Mouse (Mus musculus) forebrain, postnatal 0 days (tissue): ENCODE results near the gene Dctd. TPM values are rescaled to one million over a fixed set of nuclear protein-coding genes. Genes with fewer than 3 reads are reported as not detected.

Source experiments
- ATAC-seq: fragments of 200-750 bp; cut with Nextera tagmentation; 2 replicates; pipeline ENCODE4 v1.8.0; 2017; ENCODE audit warnings: mild to moderate bottlenecking, moderate library complexity
- DNase-seq: peaks from one replicate; pipeline ENCODE4 v3.0.0-alpha.2; 2015
- H3K27ac ChIP-seq: fragments of 300-500 bp; sonication (generic); 2 replicates; pipeline ENCODE4 v1.5.1; 2014; ENCODE audit warnings: low read depth, mild to moderate bottlenecking, antibody characterized with exemption, low read length, moderate library complexity, mixed read lengths
- H3K27me3 ChIP-seq: fragments of 300-500 bp; sonication (generic); 2 replicates; pipeline ENCODE4 v1.6.1; 2014; ENCODE audit warnings: mild to moderate bottlenecking, low read length, mixed read lengths; ENCODE audit not compliant: insufficient read depth
- H3K36me3 ChIP-seq: fragments of 300-500 bp; sonication (generic); 2 replicates; pipeline ENCODE4 v1.6.1; 2014; ENCODE audit warnings: mild to moderate bottlenecking, moderate library complexity; ENCODE audit not compliant: insufficient read depth
- H3K4me1 ChIP-seq: fragments of 300-500 bp; sonication (generic); 2 replicates; pipeline ENCODE4 v1.6.1; 2014; ENCODE audit warnings: antibody characterized with exemption; ENCODE audit not compliant: insufficient read depth
- H3K4me2 ChIP-seq: fragments of 300-500 bp; sonication (generic); 2 replicates; pipeline ENCODE4 v1.6.1; 2014; ENCODE audit warnings: low read depth, mild to moderate bottlenecking, moderate library complexity
- H3K4me3 ChIP-seq: fragments of 300-500 bp; sonication (generic); 2 replicates; pipeline ENCODE4 v1.5.1; 2014; ENCODE audit warnings: low read depth, low read length, mixed read lengths
- H3K9ac ChIP-seq: fragments of 300-500 bp; sonication (generic); 2 replicates; pipeline ENCODE4 v1.6.1; 2014; ENCODE audit warnings: mild to moderate bottlenecking
- H3K9me3 ChIP-seq: fragments of 300-500 bp; sonication (generic); 2 replicates; pipeline ENCODE4 v1.6.1; 2016; ENCODE audit warnings: low read length
- CTCF ChIP-seq: sonication (generic); IDR thresholded peaks from 2 replicates; pipeline ENCODE4 v1.5.1; 2016; ENCODE audit warnings: antibody characterized with exemption, control low read depth, low read depth
- WGBS: fragments of 180-500 bp; shearing (Covaris S2); extraction: QIAGEN DNeasy Blood & Tissue Kit; methylation state at CpG from one replicate; pipeline ENCODE4 v1.1.7; 2014; 5-methylcytosine and 5-hydroxymethylcytosine counted together
- polyA plus RNA-seq: library from polyadenylated mRNA; unstranded; fragments of >200 nt; fragmentation: Nextera tagmentation; extraction: Ambion mirVana; gene quantifications from 2 replicates; pipeline ENCODE4 v1.2.1, GENCODE M21; 2015
- total RNA-seq: library from RNA; depleted of rRNA; stranded (reverse); fragments of >200 nt; gene quantifications from 2 replicates; pipeline ENCODE4 v1.2.3, GENCODE M21; 2014; rRNA removed

Dctd gene
- total RNA-seq (21.5 and 26.2 TPM in 2 replicates), polyA plus RNA-seq (13.4 and 13.9 TPM in 2 replicates)

- Histone ChIP-seq H3K4me1 (peaks cover 5% of the 10 kb centered on the region), H3K27ac (peak within 1 kb of the TSS; percentile 29; the same call in 1 of the 2 replicates), H3K36me3 (no peaks in the 10 kb centered on the region), H3K4me3 (peak within 1 kb of the TSS; percentile 32; the same call in 1 of the 2 replicates), H3K27me3 (no peaks in the 10 kb centered on the region), H3K9me3 (no peaks in the 10 kb centered on the region), H3K4me2 (peak within 1 kb of the TSS; percentile 59), H3K9ac (peak within 1 kb of the TSS; percentile 47)
- ATAC-seq (no peak), DNase-seq (peak; percentile 9)
- no peak for TF ChIP-seq CTCF
- 84% methylated on average over 12 of the region's 12 CpGs for WGBS
Observed at GRCm38 (mm10) chr8:48098792-48099191, at the start of gene Dctd. Gene Dctd, plus strand, starts transcription at chr8:48099092.

- no peak for DNase-seq
- Histone ChIP-seq H3K9me3 (no peaks in the 10 kb centered on the region), H3K36me3 (no peaks in the 10 kb centered on the region), H3K4me3 (no peak overlapping the region), H3K4me2 (no peak overlapping the region), H3K4me1 (no peaks in the 10 kb centered on the region), H3K27ac (no peak overlapping the region), H3K9ac (no peak overlapping the region), H3K27me3 (no peaks in the 10 kb centered on the region)
- WGBS, result 90% methylated on average over 5 of the region's 5 CpGs
- TF ChIP-seq CTCF, result no peak
- no peak for ATAC-seq
Observed at GRCm38 (mm10) chr8:48053611-48054010, 45.3 kb upstream of the Dctd start.

GRCm38 (mm10) chr8:48063526-48064072 is 35.3 kb upstream of the Dctd start:
- no peak overlapping the region for H3K4me3 ChIP-seq
- no peak overlapping the region for H3K9ac ChIP-seq
- DNase-seq (peak; percentile 33), ATAC-seq (peak; percentile 77)
- 46% methylated on average over 5 of the region's 5 CpGs for WGBS
- H3K9me3 ChIP-seq, result no peaks in the 10 kb centered on the region
- no peak for TF ChIP-seq CTCF
- no peak overlapping the region for H3K4me2 ChIP-seq
- H3K4me1 ChIP-seq, result no peaks in the 10 kb centered on the region
- no peaks in the 10 kb centered on the region for H3K36me3 ChIP-seq
- H3K27ac ChIP-seq, result no peak overlapping the region
- no peaks in the 10 kb centered on the region for H3K27me3 ChIP-seq

- Histone ChIP-seq H3K4me2 (no peak overlapping the region), H3K36me3 (no peaks in the 10 kb centered on the region), H3K9me3 (no peaks in the 10 kb centered on the region), H3K4me1 (no peaks in the 10 kb centered on the region), H3K27ac (no peak overlapping the region), H3K9ac (no peak overlapping the region), H3K4me3 (no peak overlapping the region), H3K27me3 (no peaks in the 10 kb centered on the region)
- no peak for TF ChIP-seq CTCF
- no peak for ATAC-seq
- WGBS, result 98% methylated on average over 2 of the region's 2 CpGs
- no peak for DNase-seq
Observed at GRCm38 (mm10) chr8:48074149-48074548, 24.7 kb upstream of the Dctd start.

- H3K36me3 ChIP-seq, result no peaks in the 10 kb centered on the region
- no peak overlapping the region for H3K9ac ChIP-seq
- no peak overlapping the region for H3K27ac ChIP-seq
- no peaks in the 10 kb centered on the region for H3K9me3 ChIP-seq
- ATAC-seq (no peak), DNase-seq (no peak)
- WGBS, result 70% methylated on average over 10 of the region's 10 CpGs
- no peak overlapping the region for H3K4me2 ChIP-seq
- no peaks in the 10 kb centered on the region for H3K4me1 ChIP-seq
- H3K27me3 ChIP-seq, result no peaks in the 10 kb centered on the region
- TF ChIP-seq CTCF, result no peak
- H3K4me3 ChIP-seq, result no peak overlapping the region
Observed at GRCm38 (mm10) chr8:48082343-48082742, 16.5 kb upstream of the Dctd start.

GRCm38 (mm10) chr8:48090661-48091060 is 8.2 kb upstream of the Dctd start:
- no peaks in the 10 kb centered on the region for H3K27me3 ChIP-seq
- no peaks in the 10 kb centered on the region for H3K9me3 ChIP-seq
- H3K9ac ChIP-seq, result no peak overlapping the region
- no peak for TF ChIP-seq CTCF
- no peak for ATAC-seq
- no peaks in the 10 kb centered on the region for H3K36me3 ChIP-seq
- H3K4me1 ChIP-seq, result no peaks in the 10 kb centered on the region
- no peak overlapping the region for H3K27ac ChIP-seq
- H3K4me2 ChIP-seq, result no peak overlapping the region
- H3K4me3 ChIP-seq, result no peak overlapping the region
- WGBS, result 39% methylated on average over 8 of the region's 8 CpGs
- DNase-seq, result no peak

GRCm38 (mm10) chr8:48095378-48095777 is 3.5 kb upstream of the Dctd start:
- DNase-seq, result no peak
- ATAC-seq, result no peak
- no peak for TF ChIP-seq CTCF
- Histone ChIP-seq H3K27me3 (no peaks in the 10 kb centered on the region), H3K9ac (no peak overlapping the region), H3K4me1 (peaks cover 5% of the 10 kb centered on the region), H3K36me3 (no peaks in the 10 kb centered on the region), H3K4me3 (no peak overlapping the region), H3K27ac (no peak overlapping the region), H3K4me2 (no peak overlapping the region), H3K9me3 (no peaks in the 10 kb centered on the region)
- WGBS, result 94% methylated on average over 5 of the region's 5 CpGs
